Mouse (Mus musculus) kidney, adult 2 months (tissue): ENCODE measurements around the gene Stxbp1.

Experiments
- CTCF ChIP-seq: fragments of 200-500 bp; conservative IDR thresholded peaks from 2 replicates; pipeline ENCODE4 v1.5.1; 2011; ENCODE audit warnings: low read depth, mild to moderate bottlenecking, control low read depth, low read length, moderate library complexity, mixed read lengths; ENCODE audit not compliant: insufficient read depth, insufficient read length
- POLR2A ChIP-seq: fragments of 200-500 bp; IDR thresholded peaks from one replicate; pipeline ENCODE4 v1.6.1; 2011; ENCODE audit warnings: low read depth, low read length, control low read depth

DNA sequence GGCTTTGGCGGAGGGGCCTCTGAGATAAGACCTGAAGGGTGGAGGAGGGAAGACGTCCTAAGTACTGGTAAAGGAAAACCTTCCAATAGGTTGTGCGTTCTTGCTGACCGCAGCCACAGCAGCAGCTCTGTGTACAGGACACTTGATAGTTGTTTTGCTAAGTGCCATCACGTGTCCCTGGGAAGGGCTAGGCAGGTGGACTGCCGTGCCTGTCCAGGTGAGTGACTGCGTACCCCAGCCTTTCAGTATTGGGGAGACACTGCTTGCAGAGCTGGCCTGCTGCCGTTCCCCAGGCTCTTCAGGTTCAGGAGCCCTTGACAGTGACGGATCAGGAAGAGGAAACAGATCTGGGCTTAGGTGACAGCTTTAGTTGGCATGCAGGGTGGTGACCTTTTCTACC, 44.2 kb upstream of the Stxbp1 start:
- TF ChIP-seq POLR2A, result no peak
- TF ChIP-seq CTCF, result no peak
